Mouse (Mus musculus): ENCODE measurements around the gene Lingo2. TPM values are rescaled to one million over a fixed set of nuclear protein-coding genes. Genes with fewer than 3 reads are reported as not detected.

Lingo2 gene
- polyA plus RNA-seq, 1 experiment from 2014 or later: 1.3 TPM

GRCm38 (mm10) chr4:36014181-36014580 is 937.4 kb downstream of the Lingo2 start:
- Histone ChIP-seq H3K4me3 (ENCODE audit: low read depth, low read length) (no peak overlapping the region), H3K9ac (ENCODE audit: low read depth, low read length) (no peak overlapping the region), H3K9me3 (replicated peaks; ENCODE audit: control insufficient read depth, low read length) (no peaks in the 10 kb centered on the region), H3K27me3 (ENCODE audit: control insufficient read depth, insufficient read depth, low read length) (no peaks in the 10 kb centered on the region), H3K4me2 (no peak overlapping the region), H3K4me1 (ENCODE audit: control insufficient read depth, insufficient read depth, low read length) (no peaks in the 10 kb centered on the region), H3K27ac (ENCODE audit: low read depth, low read length) (no peak overlapping the region), H3K36me3 (ENCODE audit: control insufficient read depth, insufficient read depth, low read length) (no peaks in the 10 kb centered on the region)
- ATAC-seq (replicated peaks; ENCODE audit: insufficient number of reproducible peaks, low FRiP score, low TSS enrichment): no peak; the same call in 1 of the 2 replicates
- WGBS (ENCODE audit: insufficient replicate concordance): 56% methylated on average over 4 of the region's 4 CpGs

GRCm38 (mm10) chr4:35992005-35992763 is 959.4 kb downstream of the Lingo2 start:
- no peak for ATAC-seq (replicated peaks; ENCODE audit: insufficient number of reproducible peaks, low FRiP score, low TSS enrichment)
- Histone ChIP-seq H3K9me3 (replicated peaks; ENCODE audit: control insufficient read depth, low read length) (no peaks in the 10 kb centered on the region), H3K27me3 (ENCODE audit: control insufficient read depth, insufficient read depth, low read length) (no peaks in the 10 kb centered on the region), H3K4me2 (no peak overlapping the region), H3K4me1 (ENCODE audit: control insufficient read depth, insufficient read depth, low read length) (no peaks in the 10 kb centered on the region), H3K4me3 (ENCODE audit: low read depth, low read length) (no peak overlapping the region), H3K27ac (ENCODE audit: low read depth, low read length) (no peak overlapping the region), H3K36me3 (ENCODE audit: control insufficient read depth, insufficient read depth, low read length) (no peaks in the 10 kb centered on the region), H3K9ac (ENCODE audit: low read depth, low read length) (no peak overlapping the region)
- WGBS (ENCODE audit: insufficient replicate concordance): 68% methylated on average over 2 of the region's 2 CpGs

- Histone ChIP-seq H3K27me3 (ENCODE audit: control insufficient read depth, insufficient read depth, low read length) (no peaks in the 10 kb centered on the region), H3K36me3 (ENCODE audit: control insufficient read depth, insufficient read depth, low read length) (no peaks in the 10 kb centered on the region), H3K9ac (ENCODE audit: low read depth, low read length) (no peak overlapping the region), H3K9me3 (replicated peaks; ENCODE audit: control insufficient read depth, low read length) (no peaks in the 10 kb centered on the region), H3K4me1 (ENCODE audit: control insufficient read depth, insufficient read depth, low read length) (no peaks in the 10 kb centered on the region), H3K4me3 (ENCODE audit: low read depth, low read length) (no peak overlapping the region), H3K4me2 (no peak overlapping the region), H3K27ac (ENCODE audit: low read depth, low read length) (no peak overlapping the region)
- ATAC-seq (replicated peaks; ENCODE audit: insufficient number of reproducible peaks, low FRiP score, low TSS enrichment): no peak
- WGBS (ENCODE audit: insufficient replicate concordance): 78% methylated on average over 6 of the region's 6 CpGs
These were observed 965.5 kb downstream of the Lingo2 start for GRCm38 (mm10) chr4:35986012-35986411.

- H3K27ac ChIP-seq (ENCODE audit: low read depth, low read length): no peak overlapping the region
- H3K27me3 ChIP-seq (ENCODE audit: control insufficient read depth, insufficient read depth, low read length): no peaks in the 10 kb centered on the region
- no peaks in the 10 kb centered on the region for H3K9me3 ChIP-seq (replicated peaks; ENCODE audit: control insufficient read depth, low read length)
- no peak overlapping the region for H3K9ac ChIP-seq (ENCODE audit: low read depth, low read length)
- no peak overlapping the region for H3K4me3 ChIP-seq (ENCODE audit: low read depth, low read length)
- ATAC-seq (replicated peaks; ENCODE audit: insufficient number of reproducible peaks, low FRiP score, low TSS enrichment): no peak
- H3K4me1 ChIP-seq (ENCODE audit: control insufficient read depth, insufficient read depth, low read length): no peaks in the 10 kb centered on the region
- no peaks in the 10 kb centered on the region for H3K36me3 ChIP-seq (ENCODE audit: control insufficient read depth, insufficient read depth, low read length)
- H3K4me2 ChIP-seq: no peak overlapping the region
- 75% methylated on average over 4 of the region's 4 CpGs for WGBS (ENCODE audit: insufficient replicate concordance)
These were observed 988.0 kb downstream of the Lingo2 start for GRCm38 (mm10) chr4:35963532-35963931.

GRCm38 (mm10) chr4:35951894-35952293 is 999.7 kb downstream of the Lingo2 start:
- no peaks in the 10 kb centered on the region for H3K9me3 ChIP-seq (replicated peaks; ENCODE audit: control insufficient read depth, low read length)
- no peak overlapping the region for H3K4me3 ChIP-seq (ENCODE audit: low read depth, low read length)
- no peak for ATAC-seq (replicated peaks; ENCODE audit: insufficient number of reproducible peaks, low FRiP score, low TSS enrichment)
- H3K4me1 ChIP-seq (ENCODE audit: control insufficient read depth, insufficient read depth, low read length): no peaks in the 10 kb centered on the region
- H3K27me3 ChIP-seq (ENCODE audit: control insufficient read depth, insufficient read depth, low read length): no peaks in the 10 kb centered on the region
- no peak overlapping the region for H3K4me2 ChIP-seq
- H3K36me3 ChIP-seq (ENCODE audit: control insufficient read depth, insufficient read depth, low read length): no peaks in the 10 kb centered on the region
- no peak overlapping the region for H3K27ac ChIP-seq (ENCODE audit: low read depth, low read length)
- H3K9ac ChIP-seq (ENCODE audit: low read depth, low read length): no peak overlapping the region

GRCm38 (mm10) chr4:35951251-35951650 is 1000.3 kb downstream of the Lingo2 start:
- ATAC-seq (replicated peaks; ENCODE audit: insufficient number of reproducible peaks, low FRiP score, low TSS enrichment): no peak
- H3K27me3 ChIP-seq (ENCODE audit: control insufficient read depth, insufficient read depth, low read length): no peaks in the 10 kb centered on the region
- H3K4me2 ChIP-seq: no peak overlapping the region
- no peaks in the 10 kb centered on the region for H3K36me3 ChIP-seq (ENCODE audit: control insufficient read depth, insufficient read depth, low read length)
- H3K4me3 ChIP-seq (ENCODE audit: low read depth, low read length): no peak overlapping the region
- no peak overlapping the region for H3K9ac ChIP-seq (ENCODE audit: low read depth, low read length)
- H3K4me1 ChIP-seq (ENCODE audit: control insufficient read depth, insufficient read depth, low read length): no peaks in the 10 kb centered on the region
- WGBS (ENCODE audit: insufficient replicate concordance): 75% methylated on average over 3 of the region's 3 CpGs
- no peak overlapping the region for H3K27ac ChIP-seq (ENCODE audit: low read depth, low read length)
- no peaks in the 10 kb centered on the region for H3K9me3 ChIP-seq (replicated peaks; ENCODE audit: control insufficient read depth, low read length)

- H3K4me3 ChIP-seq (ENCODE audit: low read depth, low read length): no peak overlapping the region
- H3K9me3 ChIP-seq (replicated peaks; ENCODE audit: control insufficient read depth, low read length): no peaks in the 10 kb centered on the region
- no peaks in the 10 kb centered on the region for H3K36me3 ChIP-seq (ENCODE audit: control insufficient read depth, insufficient read depth, low read length)
- H3K27me3 ChIP-seq (ENCODE audit: control insufficient read depth, insufficient read depth, low read length): no peaks in the 10 kb centered on the region
- no peak overlapping the region for H3K9ac ChIP-seq (ENCODE audit: low read depth, low read length)
- no peak overlapping the region for H3K4me2 ChIP-seq
- ATAC-seq (replicated peaks; ENCODE audit: insufficient number of reproducible peaks, low FRiP score, low TSS enrichment): no peak
- no peak overlapping the region for H3K27ac ChIP-seq (ENCODE audit: low read depth, low read length)
- 60% methylated on average over 4 of the region's 4 CpGs for WGBS (ENCODE audit: insufficient replicate concordance)
- no peaks in the 10 kb centered on the region for H3K4me1 ChIP-seq (ENCODE audit: control insufficient read depth, insufficient read depth, low read length)
These were observed 1017.4 kb downstream of the Lingo2 start for GRCm38 (mm10) chr4:35934056-35934661.

- no peak overlapping the region for H3K4me3 ChIP-seq (ENCODE audit: low read depth, low read length)
- no peaks in the 10 kb centered on the region for H3K36me3 ChIP-seq (ENCODE audit: control insufficient read depth, insufficient read depth, low read length)
- H3K9ac ChIP-seq (ENCODE audit: low read depth, low read length): no peak overlapping the region
- H3K27me3 ChIP-seq (ENCODE audit: control insufficient read depth, insufficient read depth, low read length): no peaks in the 10 kb centered on the region
- no peak for ATAC-seq (replicated peaks; ENCODE audit: insufficient number of reproducible peaks, low FRiP score, low TSS enrichment)
- H3K4me2 ChIP-seq: no peak overlapping the region
- no peak overlapping the region for H3K27ac ChIP-seq (ENCODE audit: low read depth, low read length)
- no peaks in the 10 kb centered on the region for H3K4me1 ChIP-seq (ENCODE audit: control insufficient read depth, insufficient read depth, low read length)
- H3K9me3 ChIP-seq (replicated peaks; ENCODE audit: control insufficient read depth, low read length): no peaks in the 10 kb centered on the region
- WGBS (ENCODE audit: insufficient replicate concordance): 76% methylated on average over 2 of the region's 2 CpGs
These were observed 1023.8 kb downstream of the Lingo2 start for GRCm38 (mm10) chr4:35927722-35928121.

GRCm38 (mm10) chr4:35917453-35917852 is 1034.1 kb downstream of the Lingo2 start:
- H3K9me3 ChIP-seq (replicated peaks; ENCODE audit: control insufficient read depth, low read length): no peaks in the 10 kb centered on the region
- WGBS (ENCODE audit: insufficient replicate concordance): 84% methylated on average over 3 of the region's 3 CpGs
- H3K27ac ChIP-seq (ENCODE audit: low read depth, low read length): no peak overlapping the region
- H3K9ac ChIP-seq (ENCODE audit: low read depth, low read length): no peak overlapping the region
- H3K27me3 ChIP-seq (ENCODE audit: control insufficient read depth, insufficient read depth, low read length): no peaks in the 10 kb centered on the region
- no peak overlapping the region for H3K4me3 ChIP-seq (ENCODE audit: low read depth, low read length)
- H3K36me3 ChIP-seq (ENCODE audit: control insufficient read depth, insufficient read depth, low read length): no peaks in the 10 kb centered on the region
- H3K4me2 ChIP-seq: no peak overlapping the region
- no peaks in the 10 kb centered on the region for H3K4me1 ChIP-seq (ENCODE audit: control insufficient read depth, insufficient read depth, low read length)
- ATAC-seq (replicated peaks; ENCODE audit: insufficient number of reproducible peaks, low FRiP score, low TSS enrichment): no peak
